Mouse (Mus musculus) left cerebral cortex, postnatal 4 days (tissue): ENCODE data around the gene Cd24a. TPM values are rescaled to one million over a fixed set of nuclear protein-coding genes. Genes with fewer than 3 reads are reported as not detected.

Experiments
- DNase-seq: peaks from one replicate; pipeline ENCODE4 v3.0.0-alpha.2; 2022
- intact Hi-C: fragments of 180-260 bp; cut with DNase I; formaldehyde crosslinking; loops from one replicate; pipeline ENCODE4 v1.15.1; 2025
- total RNA-seq, 2 experiments: library from RNA; stranded (reverse); gene quantifications; 2 replicates each; pipeline ENCODE4 v1.2.3; 2021

Cd24a gene
- 100 to 1,000 TPM; 535 to 639 TPM for total RNA-seq

DNA sequence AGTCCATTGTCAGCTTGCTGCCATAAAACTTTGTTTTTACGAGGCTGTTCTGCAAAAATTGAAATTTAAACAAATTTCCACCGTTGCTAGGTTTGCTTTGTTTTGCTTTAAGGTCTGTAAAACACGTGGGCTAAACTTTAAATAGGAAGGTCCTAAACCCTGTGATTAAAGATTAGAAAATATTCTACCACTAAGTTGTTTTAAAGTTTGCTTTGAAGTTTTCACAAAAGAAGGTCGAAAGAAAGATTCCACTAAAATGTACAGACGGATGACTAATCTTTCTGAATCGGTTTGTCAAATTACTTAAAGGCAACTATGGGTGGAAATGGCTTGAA is at the start of gene Cd24a:
TSS of gene Cd24a (plus strand) at position 288 of the 335 bp plus-strand sequence.
- no peak for DNase-seq
- intact Hi-C loops = loop anchor here (5.0 to 10.0 kb wide), 3 partner anchors 157 to 497 kb away; partner anchors contain the start of genes Qrsl1 and Rtn4ip1

DNA sequence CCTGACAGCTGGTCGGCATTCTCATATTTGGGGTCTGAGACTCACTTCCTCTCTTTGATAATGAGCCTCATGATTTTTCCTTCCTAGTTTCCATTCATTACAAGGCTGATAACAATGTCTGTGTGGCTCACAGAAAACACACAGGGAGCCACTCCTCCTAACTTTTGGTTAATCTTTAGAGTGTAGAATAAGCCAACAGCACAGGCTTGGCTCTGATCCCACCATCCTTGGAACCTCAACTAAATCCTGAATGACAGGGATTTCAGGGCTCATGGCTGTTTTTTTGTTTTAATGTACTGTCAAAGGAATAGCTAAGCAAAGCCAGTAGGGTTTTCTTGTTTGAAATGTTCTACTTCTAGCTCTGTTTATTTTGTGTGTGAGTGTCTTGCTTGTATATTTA is 43.7 kb upstream of the Cd24a start:
- intact Hi-C loops = no loop called here
- DNase-seq = no peak

DNA sequence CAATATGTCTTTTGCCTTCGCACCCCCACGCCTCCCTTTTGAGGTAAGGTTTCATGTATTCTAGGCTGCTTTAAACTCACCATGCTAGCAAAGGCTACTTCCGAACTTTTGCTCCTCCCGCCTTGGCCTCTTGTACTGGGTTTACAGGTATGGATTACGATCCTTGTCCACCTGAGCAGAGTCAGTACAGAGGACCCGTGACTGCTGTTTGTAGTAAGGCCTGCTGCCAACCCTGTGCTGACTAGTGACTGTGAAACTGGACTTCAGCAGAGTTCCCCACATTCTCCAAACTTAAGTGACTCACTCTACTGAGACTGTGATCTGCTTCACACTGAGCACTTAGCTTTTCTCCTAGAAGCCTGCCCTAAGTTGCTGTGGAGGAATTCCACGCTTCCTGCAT is 40.4 kb upstream of the Cd24a start:
- intact Hi-C loops = no loop called here
- DNase-seq = no peak

GRCm38 (mm10) chr10:43538831-43539230 is 39.3 kb upstream of the Cd24a start:
- intact Hi-C loops = no loop called here
- no peak for DNase-seq

DNA sequence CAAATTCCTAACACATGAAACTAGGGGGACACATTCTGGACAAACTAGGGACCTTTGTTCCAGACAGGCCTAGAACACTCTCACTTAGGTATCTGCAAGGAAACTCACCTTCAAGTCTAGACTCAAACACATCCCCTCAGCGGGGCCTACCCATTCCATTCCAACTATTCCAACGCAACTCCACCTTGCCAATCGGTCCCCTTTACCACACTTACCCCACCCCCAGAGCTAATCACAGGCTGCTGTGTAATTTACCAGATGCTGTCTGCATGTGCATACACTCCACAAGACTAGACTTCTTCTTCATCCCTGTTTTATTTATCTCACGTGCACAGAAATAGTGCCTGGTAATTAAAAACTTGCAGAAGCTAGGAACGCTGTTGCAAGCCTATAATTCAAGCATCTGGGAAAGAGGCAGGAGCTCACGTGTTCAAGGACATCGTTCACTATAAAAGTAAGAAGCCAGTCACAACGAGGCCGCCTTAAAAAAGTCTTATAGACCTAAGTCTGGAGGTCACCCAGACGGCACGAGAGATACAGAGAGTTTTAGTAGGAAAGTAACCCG is 38.3 kb upstream of the Cd24a start:
- intact Hi-C loops = no loop called here
- DNase-seq = no peak

GRCm38 (mm10) chr10:43540442-43541152 is 37.5 kb upstream of the Cd24a start, which contains the start of gene 1700021F05Rik:
TSS of gene 1700021F05Rik (minus strand) at chr10:43540994.
- intact Hi-C loops = no loop called here

DNA sequence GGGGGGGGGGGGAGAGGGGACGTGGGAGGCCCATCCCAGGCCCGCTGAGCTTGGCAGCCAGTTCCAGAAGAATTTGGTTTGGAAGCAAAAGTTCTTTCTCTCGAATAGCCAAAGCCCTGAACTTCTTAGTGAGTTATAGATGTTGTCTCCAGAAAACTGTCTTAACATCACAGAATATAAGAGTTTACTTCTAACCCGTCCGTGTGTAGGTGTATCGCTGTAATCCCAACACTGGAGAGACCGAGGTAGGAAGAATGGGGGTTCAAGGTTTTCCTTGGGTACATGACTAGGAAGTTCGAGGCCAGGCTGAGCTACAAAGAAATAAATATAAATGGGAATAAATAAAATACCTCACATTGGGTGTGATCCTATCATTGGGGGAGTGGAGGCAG is 36.9 kb upstream of the Cd24a start:
- no peak for DNase-seq
- intact Hi-C loops = no loop called here

More at GRCm38 (mm10) chr10:43540442-43541152, 37.5 kb upstream of the Cd24a start, which contains the start of gene 1700021F05Rik:
- DNase-seq = peak; percentile 97

- no peak for DNase-seq
- intact Hi-C loops = no loop called here
Observed at GRCm38 (mm10) chr10:43549411-43549810, 28.7 kb upstream of the Cd24a start.

- intact Hi-C loops = no loop called here
- DNase-seq = no peak
Observed at GRCm38 (mm10) chr10:43550923-43551322, 27.2 kb upstream of the Cd24a start.

DNA sequence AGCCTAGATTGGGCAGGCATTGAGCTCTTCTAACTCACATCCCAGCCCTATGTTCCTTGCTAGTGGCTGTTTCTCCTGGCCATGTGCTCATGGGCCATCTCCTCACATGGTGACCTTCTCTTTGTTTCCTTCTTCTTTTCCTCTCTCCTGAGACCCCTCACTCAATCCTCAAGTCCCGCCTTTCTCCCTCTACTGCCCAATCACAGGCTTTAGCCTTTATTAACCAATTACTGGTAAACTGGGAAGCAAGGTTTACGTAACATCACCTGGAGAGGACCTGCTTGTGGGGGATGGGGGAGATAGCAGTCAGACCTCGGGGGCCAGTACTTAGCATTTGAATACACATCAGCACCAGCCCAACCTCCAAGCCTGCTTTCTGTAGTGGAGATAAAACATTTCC is 26.7 kb upstream of the Cd24a start:
- no peak for DNase-seq
- intact Hi-C loops = no loop called here

DNA sequence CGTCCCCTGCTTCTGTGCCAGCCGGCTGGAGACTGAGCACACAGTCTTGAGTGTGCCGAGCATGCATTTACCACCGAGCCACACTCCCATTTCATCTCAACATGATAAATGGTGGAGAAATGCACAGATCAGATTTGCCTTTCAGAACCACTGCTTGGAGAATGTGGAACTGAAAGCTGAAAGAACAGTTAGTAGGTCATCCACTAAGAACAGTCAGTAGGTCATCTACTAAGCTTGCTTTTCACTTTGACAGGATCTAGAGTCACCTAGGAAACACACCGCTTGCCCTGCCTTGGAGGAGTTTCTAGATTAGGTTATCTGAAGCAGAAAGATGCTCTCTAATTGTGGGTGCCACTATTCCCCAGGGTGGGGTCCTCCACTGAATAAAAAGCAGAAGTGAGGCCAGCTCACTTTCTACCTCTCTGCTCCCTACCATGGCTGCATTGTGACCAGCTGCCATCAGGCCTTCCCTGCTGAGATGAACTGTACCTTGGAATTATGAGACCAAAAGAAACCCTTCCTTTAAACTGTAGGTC is 20.4 kb upstream of the Cd24a start:
- DNase-seq = no peak
- intact Hi-C loops = no loop called here

DNA sequence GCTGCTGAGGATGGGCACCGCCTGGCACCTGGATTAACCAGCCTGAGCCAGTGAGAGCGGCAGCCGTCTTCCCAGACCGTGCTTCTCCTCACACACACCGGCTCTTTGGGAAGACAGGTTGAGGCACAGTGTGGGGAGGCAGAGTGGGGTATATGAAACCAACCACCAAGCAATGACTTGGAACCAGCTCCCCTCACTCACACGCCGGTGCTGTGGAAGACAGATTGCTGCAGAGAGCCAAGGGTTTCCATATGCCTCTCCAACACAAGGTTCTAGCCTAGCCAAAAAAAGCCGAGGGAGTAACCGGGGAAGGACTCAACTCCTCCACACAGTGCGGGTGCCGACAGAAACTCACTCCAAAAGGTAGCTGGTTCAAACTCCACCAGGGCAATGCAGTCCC is 18.8 kb upstream of the Cd24a start:
- no peak for DNase-seq

DNA sequence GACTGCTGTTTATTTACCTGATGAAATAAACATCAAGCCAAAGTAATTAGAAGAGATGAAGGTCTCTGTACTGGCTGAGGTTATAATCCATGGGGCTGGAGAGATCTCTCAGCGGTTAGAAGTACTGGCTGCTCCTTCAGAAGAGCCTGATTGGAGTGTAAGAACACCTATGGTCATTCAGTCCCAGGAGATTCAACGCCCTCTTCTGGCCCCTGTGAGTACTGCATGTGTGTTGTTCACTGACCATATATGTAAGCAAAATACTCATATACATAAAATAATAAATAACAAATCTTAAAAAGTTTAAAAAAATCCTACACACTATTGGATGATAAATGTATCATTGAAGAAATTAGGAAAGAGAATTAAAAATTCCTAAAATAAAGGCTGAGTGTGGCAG is 17.3 kb upstream of the Cd24a start:
- intact Hi-C loops = no loop called here
- no peak for DNase-seq

More for the DNA sequence above, 18.8 kb upstream of the Cd24a start:
- intact Hi-C loops = no loop called here

GRCm38 (mm10) chr10:43561311-43561710 is 16.8 kb upstream of the Cd24a start:
- intact Hi-C loops = no loop called here

DNA sequence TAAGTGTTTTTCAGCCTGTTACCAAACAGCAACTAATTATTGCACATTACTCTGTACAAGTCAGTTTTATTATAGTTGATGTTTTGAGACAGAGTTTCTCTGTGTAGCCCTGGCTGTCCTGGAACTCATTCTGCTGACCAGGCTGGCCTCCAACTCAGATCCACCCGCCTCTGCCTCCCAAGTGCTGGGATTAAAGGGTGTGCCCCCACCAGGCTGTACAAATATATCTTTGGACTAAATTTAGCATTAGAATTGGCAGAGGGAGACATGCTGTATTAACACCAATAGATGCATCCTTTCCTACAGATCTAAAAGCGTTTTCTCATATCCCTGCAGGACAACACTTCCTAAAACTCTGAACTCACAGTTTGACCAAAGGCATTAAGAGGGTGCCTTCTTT is 3.7 kb upstream of the Cd24a start:
- intact Hi-C loops = loop anchor here (2.0 to 10.0 kb wide), 3 partner anchors 160 to 500 kb away; no protein-coding TSS in a partner anchor
- no peak for DNase-seq

More at GRCm38 (mm10) chr10:43561311-43561710, 16.8 kb upstream of the Cd24a start:
- no peak for DNase-seq

- intact Hi-C loops = loop anchor here (2.0 to 10.0 kb wide), 4 partner anchors 160 to 500 kb away; partner anchors contain the start of genes Qrsl1 and Rtn4ip1
Observed at GRCm38 (mm10) chr10:43574956-43575355, 3.1 kb upstream of the Cd24a start.

DNA sequence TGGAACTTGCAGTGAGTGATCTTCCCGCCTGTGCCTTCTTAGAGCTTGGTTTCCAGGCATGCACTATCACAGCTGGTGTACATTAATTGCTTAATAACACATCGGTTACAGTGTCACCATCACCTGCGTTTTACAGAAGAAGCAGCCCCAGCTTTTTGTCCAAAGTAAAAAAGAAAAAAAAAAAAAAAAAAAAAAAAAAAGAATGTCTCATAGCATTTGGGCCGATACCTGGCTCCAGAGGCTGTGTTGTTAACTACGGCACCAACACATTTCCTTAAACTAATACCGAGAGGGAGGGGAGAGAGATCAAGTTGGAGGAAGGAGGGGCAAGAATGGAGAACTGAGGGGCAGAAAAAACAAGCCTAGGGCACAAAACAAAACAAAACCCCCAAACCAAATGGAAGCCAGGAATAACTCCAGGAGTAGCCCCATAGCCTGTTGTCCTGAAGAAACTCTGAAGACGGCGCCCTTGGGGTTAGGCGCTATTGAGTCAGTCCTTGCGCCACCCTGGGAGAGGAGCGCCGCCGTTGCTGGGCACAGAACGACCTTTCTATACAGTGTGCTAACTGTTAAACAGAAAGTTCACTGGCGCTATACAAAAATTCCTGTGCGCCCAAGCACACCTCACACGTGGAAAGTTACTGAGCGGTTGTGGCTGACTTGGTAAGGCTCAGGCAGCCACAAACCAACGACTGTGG is 636 bp upstream of the Cd24a start:
- intact Hi-C loops = loop anchor here (5.0 to 10.0 kb wide), 3 partner anchors 157 to 497 kb away; partner anchors contain the start of genes Qrsl1 and Rtn4ip1
- peak; percentile 13 for DNase-seq

More at GRCm38 (mm10) chr10:43574956-43575355, 3.1 kb upstream of the Cd24a start:
- DNase-seq = peak; percentile 84

- intact Hi-C loops = loop anchor here (5.0 to 10.0 kb wide), 3 partner anchors 156 to 496 kb away; partner anchors contain the start of genes Qrsl1 and Rtn4ip1
- peak; percentile 70 for DNase-seq
Observed at GRCm38 (mm10) chr10:43578366-43578753, 276 bp downstream of the Cd24a start.

DNA sequence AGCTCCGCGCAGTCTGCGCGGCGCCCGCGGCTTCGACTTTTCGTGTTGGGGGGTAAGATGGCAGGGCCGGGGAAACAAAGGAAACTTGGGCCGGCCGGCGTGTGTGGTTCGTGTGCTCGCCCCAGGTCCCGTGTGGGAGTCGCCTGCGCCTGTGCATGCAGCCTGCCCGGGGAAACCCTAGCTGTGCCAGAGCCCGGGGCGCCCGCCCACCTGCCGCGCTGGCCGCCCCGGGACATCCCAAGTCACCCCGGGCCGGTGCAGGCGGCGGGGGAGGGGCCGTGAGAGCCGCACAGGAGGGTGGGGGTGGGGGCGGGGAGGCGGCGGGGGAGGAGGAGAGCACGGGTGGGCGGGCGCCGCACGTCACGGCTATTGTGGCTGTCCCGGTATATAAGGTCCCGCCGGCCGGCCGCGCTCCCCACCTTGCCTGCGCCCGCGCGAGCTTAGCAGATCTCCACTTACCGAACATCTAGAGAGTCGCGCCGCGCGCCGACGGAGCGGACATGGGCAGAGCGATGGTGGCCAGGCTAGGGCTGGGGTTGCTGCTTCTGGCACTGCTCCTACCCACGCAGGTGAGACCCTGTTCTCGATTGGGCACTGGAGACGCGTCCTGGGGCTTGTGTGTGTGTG is 783 bp downstream of the Cd24a start:
- DNase-seq = peak; percentile 89
- intact Hi-C loops = loop anchor here (5.0 to 10.0 kb wide), 3 partner anchors 156 to 496 kb away; partner anchors contain the start of genes Qrsl1 and Rtn4ip1
